Mouse (Mus musculus): ENCODE measurements around the gene Ahdc1. TPM values are rescaled to one million over a fixed set of nuclear protein-coding genes. Genes with fewer than 3 reads are reported as not detected.

Gene Ahdc1
- total RNA-seq, 4 experiments from 2014 or later: 99.1 to 116 (median 106) TPM

GRCm38 (mm10) chr4:133052029-133052745, 41.1 kb downstream of the Ahdc1 start:
- DNase-seq (ENCODE audit: low spot score in 2 of 2): no peak

GRCm38 (mm10) chr4:133052995-133053572, 42.0 kb downstream of the Ahdc1 start:
- DNase-seq (ENCODE audit: low spot score in 2 of 2): no peak

- no peak for DNase-seq (ENCODE audit: low spot score in 2 of 2)
Measured at GRCm38 (mm10) chr4:133054530-133054929, 43.5 kb downstream of the Ahdc1 start.

- DNase-seq (ENCODE audit: low spot score in 2 of 2): no peak
Measured at GRCm38 (mm10) chr4:133055163-133055951, 44.3 kb downstream of the Ahdc1 start.

GRCm38 (mm10) chr4:133056069-133056890, 45.2 kb downstream of the Ahdc1 start:
- peak in 1 of 2 experiments; percentile 74 for DNase-seq (ENCODE audit: low spot score in 2 of 2)

GRCm38 (mm10) chr4:133057389-133058122, 46.5 kb downstream of the Ahdc1 start:
- DNase-seq (ENCODE audit: low spot score in 2 of 2): no peak

GRCm38 (mm10) chr4:133058123-133058453, 47.0 kb downstream of the Ahdc1 start:
- no peak for DNase-seq (ENCODE audit: low spot score in 2 of 2)

GRCm38 (mm10) chr4:133058513-133059480, 47.7 kb downstream of the Ahdc1 start:
- DNase-seq (ENCODE audit: low spot score in 2 of 2): no peak

- DNase-seq (ENCODE audit: low spot score in 2 of 2): no peak
Measured at GRCm38 (mm10) chr4:133060702-133061101, 49.6 kb downstream of the Ahdc1 start.

- DNase-seq (ENCODE audit: low spot score in 2 of 2): no peak
Measured at GRCm38 (mm10) chr4:133061798-133062197, 50.7 kb downstream of the Ahdc1 start.

GRCm38 (mm10) chr4:133062286-133062685, 51.2 kb downstream of the Ahdc1 start:
- DNase-seq (ENCODE audit: low spot score in 2 of 2): no peak

- no peak for DNase-seq (ENCODE audit: low spot score in 2 of 2)
Measured at GRCm38 (mm10) chr4:133063203-133063602, 52.1 kb downstream of the Ahdc1 start.

GRCm38 (mm10) chr4:133063799-133064198, 52.7 kb downstream of the Ahdc1 start:
- DNase-seq (ENCODE audit: low spot score in 2 of 2): no peak

- DNase-seq (ENCODE audit: low spot score in 2 of 2): no peak
Measured at GRCm38 (mm10) chr4:133064791-133065190, 53.7 kb downstream of the Ahdc1 start.

- DNase-seq (ENCODE audit: low spot score in 2 of 2): no peak
Measured at GRCm38 (mm10) chr4:133065894-133066386, 54.9 kb downstream of the Ahdc1 start.

GRCm38 (mm10) chr4:133068400-133069138, 57.5 kb downstream of the Ahdc1 start:
- DNase-seq (ENCODE audit: low spot score in 2 of 2): no peak

- DNase-seq (ENCODE audit: low spot score in 2 of 2): no peak
Measured at GRCm38 (mm10) chr4:133070388-133070787, 59.3 kb downstream of the Ahdc1 start.

- DNase-seq (ENCODE audit: low spot score in 2 of 2): no peak
Measured at GRCm38 (mm10) chr4:133070821-133071372, 59.8 kb downstream of the Ahdc1 start.
